Mouse (Mus musculus): ENCODE results near the gene Gm15517.
"Not testable (repeated sequence)": the region's sequence is repeated elsewhere in the genome, so short reads cannot be mapped to it uniquely, and the experiment has no call there.

Gm15517 gene

DNA sequence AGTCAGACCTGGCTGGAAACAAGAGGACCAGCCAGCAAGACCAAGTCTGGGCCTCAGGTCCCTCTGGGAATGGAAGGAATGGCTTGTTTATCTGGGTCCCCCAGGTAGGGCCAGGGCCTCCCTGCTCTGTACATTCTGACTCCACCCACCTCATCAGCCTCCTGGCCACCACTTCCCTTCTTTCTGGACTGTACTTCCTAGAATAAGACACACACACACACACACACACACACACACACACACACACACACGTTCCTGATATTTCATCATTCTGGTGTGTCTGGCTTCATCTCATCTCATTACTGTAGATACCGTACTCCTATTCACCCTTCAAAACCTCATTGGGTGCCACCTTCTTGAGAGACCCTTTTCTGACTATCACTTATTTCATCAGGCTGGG is 8.2 kb downstream of the Gm15517 start:
- DNase-seq (ENCODE audit: low read depth, low spot score) = no peak

GRCm38 (mm10) chr7:44271309-44271708 is 10.1 kb downstream of the Gm15517 start:
- no peak for DNase-seq (ENCODE audit: low read depth, low spot score)

DNA sequence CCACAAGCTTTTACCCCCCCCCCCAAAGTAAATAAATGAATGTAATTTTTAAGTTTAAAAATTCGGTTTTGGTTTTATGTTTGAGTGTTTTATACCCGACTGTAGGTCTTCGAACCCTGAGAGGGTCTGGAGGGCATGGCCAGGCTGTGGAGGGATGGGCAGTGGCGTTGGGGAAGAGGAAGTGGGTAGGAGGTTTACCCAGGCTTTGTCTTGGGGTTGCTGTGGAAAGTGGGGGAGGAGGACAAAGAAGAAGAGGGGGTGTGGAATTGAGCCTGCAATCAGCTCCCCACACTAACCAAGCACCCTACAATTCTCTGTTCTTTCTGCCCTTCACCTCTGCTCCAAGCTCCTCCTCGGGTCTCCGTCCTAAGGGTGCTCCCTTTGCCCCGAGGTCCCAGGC is 11.3 kb downstream of the Gm15517 start:
- DNase-seq (ENCODE audit: low read depth, low spot score) = no peak

GRCm38 (mm10) chr7:44273446-44273845 is 12.2 kb downstream of the Gm15517 start:
- no peak for DNase-seq (ENCODE audit: low read depth, low spot score)

DNA sequence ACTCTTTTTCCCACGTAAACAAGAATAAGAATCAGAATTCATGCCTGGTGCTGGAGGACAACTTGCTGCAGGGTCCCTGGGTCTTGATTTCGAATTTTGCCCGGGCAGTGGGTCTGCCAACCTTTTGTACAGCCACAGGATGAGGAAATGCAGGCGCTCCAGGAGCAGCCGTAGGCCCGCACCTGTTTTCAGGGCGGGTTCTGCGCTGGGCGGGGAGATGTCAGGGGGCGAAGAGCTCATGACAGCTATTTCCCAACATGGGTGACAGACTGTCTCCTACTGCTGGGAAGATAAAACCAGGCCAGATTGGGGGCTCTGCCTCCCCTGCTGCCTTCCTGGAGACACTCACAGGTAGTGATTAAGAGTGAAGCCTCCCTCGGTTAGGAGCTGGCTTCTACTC is 12.8 kb downstream of the Gm15517 start:
- DNase-seq (ENCODE audit: low read depth, low spot score) = no peak

DNA sequence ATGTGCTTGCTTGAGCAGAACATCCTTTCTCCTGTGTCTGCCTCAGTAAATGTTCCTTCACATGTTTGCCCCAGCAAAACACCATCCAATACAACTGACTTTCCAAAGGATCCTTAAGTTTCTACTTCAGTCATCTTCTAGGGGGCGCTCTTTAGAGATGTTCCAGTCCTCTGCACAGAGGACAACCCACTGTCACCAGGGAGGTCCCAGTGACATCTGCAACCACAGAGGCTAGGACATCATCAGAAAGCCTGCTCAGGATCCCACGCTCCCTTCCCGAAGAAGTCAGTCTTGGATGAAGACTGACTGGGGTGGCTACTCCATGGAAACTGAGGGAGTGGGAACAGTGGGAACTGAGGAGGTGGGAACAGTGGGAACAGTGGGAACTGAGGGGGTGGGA is 14.3 kb downstream of the Gm15517 start:
- DNase-seq (ENCODE audit: low read depth, low spot score) = no peak

DNA sequence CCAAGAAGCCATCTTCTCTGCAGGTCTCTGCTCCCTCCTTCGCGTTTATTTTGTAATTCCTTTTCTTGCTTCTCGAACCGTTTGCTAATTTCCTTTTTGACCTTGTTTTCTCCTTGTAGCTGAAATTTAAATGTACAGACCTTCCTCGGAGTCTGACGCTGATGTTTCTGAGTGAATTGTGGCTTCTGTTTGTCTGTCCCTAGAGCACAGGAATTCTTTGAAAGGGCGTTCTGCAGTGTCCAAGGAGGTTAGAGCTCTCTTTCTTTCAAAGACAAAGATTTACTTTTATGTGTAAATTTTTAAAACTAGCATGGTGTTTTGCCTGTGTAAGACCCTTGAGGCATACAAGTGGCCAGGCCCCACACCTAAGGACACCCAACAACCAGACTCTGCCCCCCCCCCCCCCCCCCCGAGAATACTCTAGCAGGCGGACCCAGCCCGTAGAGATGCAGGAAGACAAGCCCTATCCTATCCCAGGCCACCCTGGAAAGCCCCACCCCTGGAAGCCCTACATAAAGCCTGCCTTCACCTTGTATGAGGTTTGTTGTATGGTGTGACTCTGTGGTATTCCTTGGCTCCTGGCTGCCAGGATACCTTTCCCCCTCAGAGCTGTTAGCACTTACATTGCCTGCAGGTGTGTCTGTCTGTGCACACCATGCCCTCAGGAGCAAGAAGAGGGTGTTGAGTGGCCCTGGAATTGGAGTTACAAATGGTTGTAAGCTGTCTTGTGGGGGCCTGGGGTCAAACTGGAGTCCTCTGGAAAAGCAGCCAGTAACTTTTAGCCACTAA is 15.4 kb downstream of the Gm15517 start:
- no peak for DNase-seq (ENCODE audit: low read depth, low spot score)

- peak; percentile 22 for DNase-seq (ENCODE audit: low read depth, low spot score)
Measured at GRCm38 (mm10) chr7:44277250-44277622, 16.0 kb downstream of the Gm15517 start.

GRCm38 (mm10) chr7:44280959-44281358 is 19.7 kb downstream of the Gm15517 start:
- peak; percentile 31 for DNase-seq (ENCODE audit: low read depth, low spot score)

DNA sequence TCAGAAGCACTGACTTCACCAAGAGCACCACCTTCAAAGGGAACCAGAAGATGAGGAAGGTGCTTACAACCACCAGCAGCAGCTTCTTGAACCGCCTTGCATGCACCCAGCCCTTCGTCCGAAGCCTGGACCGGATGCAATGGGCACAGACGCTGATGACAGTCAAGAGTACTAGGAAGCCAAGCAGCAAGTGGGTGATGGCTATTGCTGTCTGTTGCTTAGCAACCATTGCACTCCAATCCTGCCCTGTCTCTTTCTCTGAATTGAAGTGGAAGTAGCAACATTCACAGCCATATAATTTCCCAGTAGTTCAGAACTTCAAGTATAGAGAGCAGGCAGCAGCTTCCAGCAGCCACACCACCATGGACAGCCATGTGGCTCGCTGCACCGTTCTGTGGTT is 20.3 kb downstream of the Gm15517 start:
- DNase-seq (ENCODE audit: low read depth, low spot score) = peak; percentile 33

- DNase-seq (ENCODE audit: low read depth, low spot score) = no peak
Measured at GRCm38 (mm10) chr7:44287760-44288159, 26.5 kb downstream of the Gm15517 start.

- no peak for DNase-seq (ENCODE audit: low read depth, low spot score)
Measured at GRCm38 (mm10) chr7:44290986-44291385, 29.7 kb downstream of the Gm15517 start.

DNA sequence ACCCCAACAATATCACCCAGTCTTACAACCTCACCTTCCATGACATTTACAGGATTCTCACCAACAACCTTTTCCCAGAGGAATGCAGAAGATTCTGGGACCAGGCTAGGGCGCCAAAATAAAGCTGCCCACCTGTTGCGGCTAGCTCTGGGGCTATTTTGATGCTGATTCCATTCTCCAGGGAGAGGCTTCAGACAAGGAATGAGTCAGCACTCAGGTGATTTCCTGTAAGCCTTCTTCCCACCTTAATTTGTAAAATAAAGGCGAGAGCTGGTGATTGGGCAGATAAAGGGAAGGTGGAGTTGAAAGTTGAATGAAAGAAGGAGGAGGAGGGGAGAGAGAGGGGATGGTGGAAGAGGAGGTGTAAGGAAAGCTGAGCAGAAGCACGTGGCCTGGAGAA is 30.2 kb downstream of the Gm15517 start:
- DNase-seq (ENCODE audit: low read depth, low spot score) = no peak

DNA sequence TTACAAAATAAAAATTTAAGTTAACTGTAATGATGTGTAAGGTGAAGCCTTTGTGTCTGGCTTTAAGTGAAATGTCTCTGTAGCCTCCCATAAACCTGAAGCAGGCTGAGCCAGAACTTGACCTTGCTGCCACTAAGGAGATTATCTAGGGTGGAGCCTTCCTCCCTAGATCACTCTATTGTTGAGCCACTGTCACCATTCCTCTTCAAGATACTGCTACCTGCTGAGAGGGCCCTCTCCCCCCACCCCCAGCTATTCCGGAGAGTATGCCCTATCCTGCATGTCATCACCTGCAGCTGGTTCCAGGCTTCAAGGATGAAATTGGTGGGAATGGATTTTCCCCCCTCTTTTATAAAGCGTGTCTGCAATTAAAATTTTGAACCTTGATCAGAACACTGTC is 36.3 kb downstream of the Gm15517 start:
- not testable (repeated sequence) for DNase-seq (ENCODE audit: low read depth, low spot score)

- no peak for DNase-seq (ENCODE audit: low read depth, low spot score)
Measured at GRCm38 (mm10) chr7:44303346-44304340, 42.4 kb downstream of the Gm15517 start.

DNA sequence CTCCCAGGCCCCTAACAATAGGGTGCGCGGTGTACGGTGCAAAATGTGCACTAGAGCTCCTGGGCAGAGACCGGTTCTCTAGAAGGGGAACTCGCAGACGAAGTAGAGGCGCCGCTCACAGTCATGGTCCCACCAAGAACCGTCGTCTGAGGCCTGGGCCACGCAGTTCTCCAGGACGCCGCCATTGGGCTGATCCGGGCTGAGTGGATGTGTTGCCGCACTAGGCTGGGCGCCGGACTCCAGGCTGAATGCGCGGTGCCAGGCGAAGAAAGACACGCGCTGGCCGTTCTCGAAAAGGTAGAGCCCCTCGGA is 43.2 kb downstream of the Gm15517 start:
- DNase-seq (ENCODE audit: low read depth, low spot score) = no peak

- peak; percentile 100 for DNase-seq (ENCODE audit: low read depth, low spot score)
Measured at GRCm38 (mm10) chr7:44304775-44305641, 43.8 kb downstream of the Gm15517 start.

GRCm38 (mm10) chr7:44305686-44306085 is 44.4 kb downstream of the Gm15517 start:
- DNase-seq (ENCODE audit: low read depth, low spot score) = no peak

DNA sequence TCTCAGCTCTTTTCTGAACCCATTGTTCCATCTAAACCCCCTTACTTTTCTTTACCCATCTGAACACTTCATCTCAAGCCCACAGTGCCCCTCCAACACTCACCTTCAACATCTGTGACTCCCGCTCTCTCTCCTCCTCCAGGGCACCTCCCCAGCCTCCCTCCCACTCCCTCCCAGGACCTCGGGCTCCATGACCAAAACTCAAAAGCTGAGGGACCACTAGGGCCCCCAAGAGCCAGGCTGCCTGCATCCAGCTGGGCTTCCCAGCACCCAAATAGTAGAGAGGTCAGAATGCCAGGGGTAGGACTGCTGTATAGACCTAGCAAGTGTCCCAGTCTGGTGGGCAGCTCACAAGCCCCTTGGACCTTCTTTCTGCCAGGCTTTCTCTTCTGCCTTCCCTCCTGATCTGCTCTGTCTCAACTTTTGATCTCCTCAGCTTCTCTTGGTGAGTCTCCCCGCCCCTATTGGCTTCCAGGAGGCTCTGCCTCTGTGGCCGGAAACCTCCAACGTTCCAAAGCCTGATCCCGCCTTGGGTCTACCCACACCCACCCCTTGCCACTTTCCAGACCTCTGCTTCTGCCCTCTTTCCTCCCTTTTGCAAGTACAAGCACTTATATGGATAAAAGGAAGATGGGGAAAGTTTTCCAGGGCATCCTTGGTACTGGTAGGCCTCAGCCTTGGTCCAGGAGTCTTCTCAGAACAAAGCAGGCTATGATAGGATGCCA is 45.4 kb downstream of the Gm15517 start, which contains the start of gene Clec11a:
Clec11a (minus strand) TSS at position 387 of the 725 bp plus-strand sequence.
- no peak for DNase-seq (ENCODE audit: low read depth, low spot score)

- no peak for DNase-seq (ENCODE audit: low read depth, low spot score)
Measured at GRCm38 (mm10) chr7:44307261-44308020, 46.2 kb downstream of the Gm15517 start.

All from telencephalon, adult 2 months (tissue).